8 mouse cellular contexts compared by ENCODE assay signal in genomic region chr8:84009876-84010275, GRCm38 (mm10). TPM values are rescaled to one million over a fixed set of nuclear protein-coding genes. Genes with fewer than 3 reads are reported as not detected.
DNase-seq lines count a peak whose midpoint lies in the region; ATAC-seq and TF ChIP-seq lines count a peak whose summit lies in the region.

No protein-coding gene starts in this region.

- 2% methylated on average over 11 of the region's 11 CpGs for WGBS in forebrain, embryonic 13.5 days

- TF ChIP-seq CTCF in ES-Bruce4 (IDR thresholded peaks at IDR 0.05; ENCODE audit: low read depth, low read length), result peak; percentile 97

- TF ChIP-seq EP300 in ES-Bruce4 (IDR thresholded peaks at IDR 0.05; ENCODE audit: insufficient read depth, low read depth, low read length), result no peak

- no peaks in the 10 kb centered on the region for H3K9me3 ChIP-seq in ES-Bruce4 (replicated peaks; ENCODE audit: control insufficient read depth, insufficient read depth, low read length, poor library complexity, severe bottlenecking)
- H3K9me3 ChIP-seq in forebrain, embryonic 13.5 days (replicated peaks), result no peaks in the 10 kb centered on the region

- H3K9ac ChIP-seq in ES-Bruce4 (ENCODE audit: low read depth, poor library complexity, severe bottlenecking), result peak overlapping the region; percentile 94; the same call in 1 of the 2 replicates
- no peak overlapping the region for H3K9ac ChIP-seq in forebrain, embryonic 13.5 days

- no peak overlapping the region for H3K4me2 ChIP-seq in forebrain, embryonic 13.5 days

- ATAC-seq in forebrain, embryonic 13.5 days, result no peak

- H3K27ac ChIP-seq in ES-Bruce4 (ENCODE audit: insufficient read depth, low read length), result no peak overlapping the region
- no peak overlapping the region for H3K27ac ChIP-seq in forebrain, embryonic 13.5 days

- no peaks in the 10 kb centered on the region for H3K36me3 ChIP-seq in ES-Bruce4 (ENCODE audit: control insufficient read depth, insufficient read depth, low read length, poor library complexity, severe bottlenecking)
- no peaks in the 10 kb centered on the region for H3K36me3 ChIP-seq in forebrain, embryonic 13.5 days (ENCODE audit: poor library complexity, severe bottlenecking)

- DNase-seq in c-Kit-positive CD71-positive TER-119-negative erythroid progenitor cells, embryonic 14.5 days (ENCODE audit: low read depth), result peak; percentile 58
- DNase-seq in heart, postnatal 25 days (ENCODE audit: low spot score), result peak; percentile 69
- peak; percentile 67 for DNase-seq in layer of hippocampus, adult 9-10 months (ENCODE audit: low spot score)
- DNase-seq in lung, postnatal 25 days (ENCODE audit: low spot score), result peak; percentile 89
- DNase-seq in retina, postnatal 1 day, result peak; percentile 87
- DNase-seq in urinary bladder, adult 18-20 months (ENCODE audit: low spot score in 2 of 2), result peak; percentile 69 to 74

- 0 out of 2 replicates have a peak, but pooled peaks cover 5% of the 10 kb centered on the region for H3K27me3 ChIP-seq in ES-Bruce4 (ENCODE audit: control insufficient read depth, insufficient read depth, low read length, poor library complexity, severe bottlenecking)
- H3K27me3 ChIP-seq in forebrain, embryonic 13.5 days, result peaks cover 42% of the 10 kb centered on the region

- no peak for TF ChIP-seq POLR2A in ES-Bruce4 (IDR thresholded peaks at IDR 0.05; ENCODE audit: insufficient read depth, low read length)

- H3K4me3 ChIP-seq in ES-Bruce4 (ENCODE audit: low read depth, low read length), result no peak overlapping the region
- 0 out of 2 replicates have a peak overlapping the region, but pooled peaks have one; percentile 2 for H3K4me3 ChIP-seq in forebrain, embryonic 13.5 days

- intact Hi-C loops in heart, postnatal 25 days (cut with DNase I), result loop anchor here (5.0 kb wide), 2 partner anchors 62 to 262 kb away; partner anchors contain the start of gene Ccdc130

- no peaks in the 10 kb centered on the region for H3K4me1 ChIP-seq in ES-Bruce4 (ENCODE audit: control insufficient read depth, insufficient read depth, low read length)
- H3K4me1 ChIP-seq in forebrain, embryonic 13.5 days, result peaks cover 29% of the 10 kb centered on the region

RNA-seq across cellular contexts. Expression of gene 2210011C24Rik, which starts 2.1 kb away (rescaled TPM):
- 11.2 and 15.9 TPM in 2 replicates for polyA plus RNA-seq in ES-Bruce4 (2011; ENCODE audit: insufficient read depth, insufficient read length, low read depth, missing spikeins)
- polyA plus RNA-seq in forebrain, embryonic 13.5 days (2015; fragmentation: Nextera tagmentation; extraction: Ambion mirVana), result 0.37 TPM in 1 of 2 replicates, not detected in the other
- 1 to 10 TPM; 2.8 to 3.1 TPM for total RNA-seq in heart, postnatal 25 days (2021)

RNA-seq across cellular contexts. Expression of gene 1700067K01Rik, which starts 8.6 kb away (rescaled TPM):
- 1.5 and 2.4 TPM in 2 replicates for polyA plus RNA-seq in ES-Bruce4 (2011; ENCODE audit: insufficient read depth, insufficient read length, low read depth, missing spikeins)
- polyA plus RNA-seq in forebrain, embryonic 13.5 days (2015; fragmentation: Nextera tagmentation; extraction: Ambion mirVana), result 1.00 and 1.2 TPM in 2 replicates
- total RNA-seq in heart, postnatal 25 days (2021), result under 1 TPM in 1 of 2 experiments, not detected in 1; 0.26 TPM

RNA-seq across cellular contexts. Expression of gene Palm3, which starts 11.4 kb away (rescaled TPM):
- polyA plus RNA-seq in ES-Bruce4 (2011; ENCODE audit: insufficient read depth, insufficient read length, low read depth, missing spikeins), result 61.7 and 62.8 TPM in 2 replicates
- 1.9 and 2.1 TPM in 2 replicates for polyA plus RNA-seq in forebrain, embryonic 13.5 days (2015; fragmentation: Nextera tagmentation; extraction: Ambion mirVana)
- under 1 TPM; 0.28 to 0.36 TPM for total RNA-seq in heart, postnatal 25 days (2021)

RNA-seq across cellular contexts. Expression of gene Samd1, which starts 12.4 kb away (rescaled TPM):
- polyA plus RNA-seq in ES-Bruce4 (2011; ENCODE audit: insufficient read depth, insufficient read length, low read depth, missing spikeins), result 79.7 and 95.7 TPM in 2 replicates
- polyA plus RNA-seq in forebrain, embryonic 13.5 days (2015; fragmentation: Nextera tagmentation; extraction: Ambion mirVana), result 9.5 and 10.2 TPM in 2 replicates
- total RNA-seq in heart, postnatal 25 days (2021), result 10 to 100 TPM; 27.4 to 30.9 TPM

RNA-seq across cellular contexts. Expression of gene Il27ra, which starts 32.5 kb away (rescaled TPM):
- 0.33 and 0.61 TPM in 2 replicates for polyA plus RNA-seq in ES-Bruce4 (2011; ENCODE audit: insufficient read depth, insufficient read length, low read depth, missing spikeins)
- polyA plus RNA-seq in forebrain, embryonic 13.5 days (2015; fragmentation: Nextera tagmentation; extraction: Ambion mirVana), result 0.23 and 0.29 TPM in 2 replicates
- 1 to 10 TPM; 4.0 to 4.2 TPM for total RNA-seq in heart, postnatal 25 days (2021)

Comparison
In these comparisons a context has a peak if more than half of its experiments do, and no peak if none do; other contexts are left out.
1. RNA of gene Palm3, which starts 11.4 kb away (polyA plus RNA-seq): 61.7 to 62.8 TPM in ES-Bruce4; 1.9 to 2.1 TPM in forebrain, embryonic 13.5 days; every median in the first group is over 10 times any median in the second.
2. Peak in every context shown above with its lines, with median percentiles within 50 percentile points of each other: DNase-seq.